Mouse (Mus musculus) erythroblast, embryonic 14.5 days (primary cell): ENCODE data around the gene Tmem87b. TPM values are rescaled to one million over a fixed set of nuclear protein-coding genes. Genes with fewer than 3 reads are reported as not detected.

Source experiments
- H3K27me3 ChIP-seq: 2 replicates; pipeline ENCODE4 v1.6.1; 2012; ENCODE audit warnings: inconsistent platforms; ENCODE audit not compliant: control insufficient read depth
- H3K36me3 ChIP-seq: 2 replicates; pipeline ENCODE4 v1.6.1; 2012; ENCODE audit warnings: mild to moderate bottlenecking, inconsistent platforms; ENCODE audit not compliant: control insufficient read depth
- H3K4me1 ChIP-seq: 2 replicates; pipeline ENCODE4 v1.6.1; 2012; ENCODE audit warnings: inconsistent platforms; ENCODE audit not compliant: control insufficient read depth
- H3K4me3 ChIP-seq: replicated peaks from 2 replicates; pipeline ENCODE3; 2012; ENCODE audit warnings: moderate library complexity, mild to moderate bottlenecking, inconsistent platforms
- H3K9me3 ChIP-seq: 2 replicates; pipeline ENCODE4 v1.6.1; 2012; ENCODE audit warnings: low read length, inconsistent platforms, mixed read lengths; ENCODE audit not compliant: control insufficient read depth
- GATA1 ChIP-seq: IDR thresholded peaks from 2 replicates; pipeline ENCODE4 v1.6.1; 2012; ENCODE audit warnings: low read length, inconsistent platforms, mixed read lengths
- TAL1 ChIP-seq: IDR thresholded peaks from 3 replicates; pipeline ENCODE4 v1.6.1; 2012; ENCODE audit warnings: low read length, inconsistent platforms, mixed read lengths
- polyA plus RNA-seq: library from polyadenylated mRNA; stranded (reverse); fragments of >175 nt; gene quantifications from 2 replicates; pipeline ENCODE4 v1.2.3, GENCODE M21; 2012

The Tmem87b gene
- polyA plus RNA-seq, 1 experiment: 0.08 TPM

GRCm38 (mm10) chr2:128862636-128863035 lies 44.7 kb downstream of the Tmem87b start, which contains the start of gene Fbln7:
Gene Fbln7 (plus strand): TSS chr2:128862981.
- Histone ChIP-seq H3K4me3 (peak within 1 kb of the TSS; percentile 14), H3K27me3 (peaks cover 26% of the 10 kb centered on the region)

DNA sequence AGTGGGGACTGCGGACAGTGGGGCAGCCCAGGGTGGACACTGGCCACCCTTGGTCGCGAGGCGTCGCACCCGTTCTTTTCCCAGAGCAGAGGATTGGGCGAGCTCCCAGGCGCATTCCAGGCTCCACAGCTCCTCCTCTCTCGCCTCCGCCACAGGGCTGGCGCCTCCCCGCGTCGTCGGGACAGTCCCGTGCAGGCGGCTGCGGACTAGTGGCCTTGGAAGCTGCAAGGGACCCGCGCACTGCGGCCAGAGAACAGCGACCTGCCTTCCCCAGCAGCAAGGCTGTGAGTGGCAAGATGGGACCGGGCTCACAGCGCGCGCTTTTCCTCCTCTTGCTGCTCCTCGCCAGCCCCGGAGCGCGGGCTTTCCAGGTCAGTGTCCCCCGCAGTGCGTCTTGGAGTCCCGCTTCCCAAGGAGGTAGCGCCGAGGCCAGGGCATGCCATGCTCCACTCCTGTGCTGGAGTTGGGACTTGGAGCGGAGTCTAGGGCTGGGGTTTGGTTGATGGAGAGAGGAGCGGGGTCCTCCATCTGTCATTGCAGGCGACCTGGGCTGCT lies 45.9 kb downstream of the Tmem87b start:
- no peaks in the 10 kb centered on the region for H3K36me3 ChIP-seq
- TF ChIP-seq GATA1: no peak
- no peak; the same call in 2 of the 3 replicates for TF ChIP-seq TAL1
- H3K4me1 ChIP-seq: no peaks in the 10 kb centered on the region
- peak overlapping the region; percentile 14 for H3K4me3 ChIP-seq
- no peaks in the 10 kb centered on the region for H3K9me3 ChIP-seq
- H3K27me3 ChIP-seq: peaks cover 26% of the 10 kb centered on the region

More at GRCm38 (mm10) chr2:128862636-128863035, 44.7 kb downstream of the Tmem87b start, which contains the start of gene Fbln7:
- no peaks in the 10 kb centered on the region for H3K36me3 ChIP-seq
- H3K9me3 ChIP-seq: no peaks in the 10 kb centered on the region
- no peaks in the 10 kb centered on the region for H3K4me1 ChIP-seq
- no peak for TF ChIP-seq GATA1
- no peak for TF ChIP-seq TAL1

DNA sequence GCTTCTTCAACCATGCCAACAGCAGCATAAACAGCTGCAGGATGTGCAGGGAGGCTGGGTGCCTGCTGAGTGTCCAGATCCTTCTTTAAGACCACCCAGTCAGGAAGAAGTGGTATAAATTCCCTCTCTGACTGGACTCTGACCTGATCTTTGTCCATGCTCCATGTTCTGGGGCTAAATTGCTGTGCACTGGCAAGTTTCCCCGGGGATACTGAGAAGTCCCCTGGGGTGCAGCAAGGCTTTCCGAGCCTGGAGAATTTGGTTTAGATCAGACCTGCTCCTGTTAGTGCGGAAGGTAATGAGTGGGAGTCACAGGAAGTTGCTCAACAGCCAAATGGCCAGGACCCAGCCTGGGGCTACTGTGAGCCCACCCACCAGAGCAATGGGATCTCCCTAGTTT lies 47.1 kb downstream of the Tmem87b start:
- no peaks in the 10 kb centered on the region for H3K4me1 ChIP-seq
- no peak overlapping the region for H3K4me3 ChIP-seq
- TF ChIP-seq GATA1: no peak
- no peak for TF ChIP-seq TAL1
- peaks cover 26% of the 10 kb centered on the region for H3K27me3 ChIP-seq
- no peaks in the 10 kb centered on the region for H3K36me3 ChIP-seq
- H3K9me3 ChIP-seq: no peaks in the 10 kb centered on the region

DNA sequence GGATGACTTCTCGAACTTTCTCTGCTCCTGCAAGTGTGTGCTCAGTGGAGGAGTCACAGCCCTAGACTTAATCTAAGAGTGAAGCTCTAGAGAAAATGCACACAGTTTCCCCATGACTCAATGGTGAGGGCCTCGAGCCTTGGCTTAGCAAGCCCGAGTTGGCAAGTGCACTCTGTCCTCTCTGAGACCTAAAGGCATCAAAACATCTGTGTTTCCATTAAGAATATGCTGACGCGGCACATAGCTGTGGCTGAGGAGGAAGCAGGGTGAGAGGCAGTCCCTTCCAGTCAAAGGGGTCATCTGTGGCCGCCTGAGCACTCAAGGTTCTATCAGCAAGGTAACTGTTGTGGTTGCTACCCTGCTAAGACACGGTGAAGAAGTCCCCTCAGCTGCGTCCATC lies 53.7 kb downstream of the Tmem87b start:
- no peak for TF ChIP-seq TAL1
- TF ChIP-seq GATA1: no peak
- Histone ChIP-seq H3K9me3 (no peaks in the 10 kb centered on the region), H3K27me3 (no peaks in the 10 kb centered on the region), H3K4me3 (no peak overlapping the region), H3K4me1 (no peaks in the 10 kb centered on the region), H3K36me3 (no peaks in the 10 kb centered on the region)

DNA sequence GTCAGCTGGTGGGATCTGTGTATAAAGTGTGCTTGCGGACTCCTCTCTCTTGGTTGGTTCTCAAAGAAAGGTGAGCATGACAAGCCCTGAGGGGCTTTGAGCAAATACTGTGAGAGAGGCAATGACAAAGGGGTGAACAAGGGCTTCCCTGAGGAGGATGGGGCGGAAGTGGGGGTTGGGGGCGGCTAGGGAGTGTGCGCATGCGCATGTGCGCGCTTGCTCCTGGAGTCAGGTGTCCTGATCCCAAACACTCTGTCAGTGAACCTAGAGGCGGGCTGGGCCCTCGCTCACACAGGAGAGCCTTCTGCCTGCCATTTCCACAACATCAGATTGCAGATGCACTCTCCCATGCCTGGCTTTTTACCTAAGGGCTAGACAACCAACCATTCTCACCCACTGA lies 54.3 kb downstream of the Tmem87b start:
- no peaks in the 10 kb centered on the region for H3K27me3 ChIP-seq

DNA sequence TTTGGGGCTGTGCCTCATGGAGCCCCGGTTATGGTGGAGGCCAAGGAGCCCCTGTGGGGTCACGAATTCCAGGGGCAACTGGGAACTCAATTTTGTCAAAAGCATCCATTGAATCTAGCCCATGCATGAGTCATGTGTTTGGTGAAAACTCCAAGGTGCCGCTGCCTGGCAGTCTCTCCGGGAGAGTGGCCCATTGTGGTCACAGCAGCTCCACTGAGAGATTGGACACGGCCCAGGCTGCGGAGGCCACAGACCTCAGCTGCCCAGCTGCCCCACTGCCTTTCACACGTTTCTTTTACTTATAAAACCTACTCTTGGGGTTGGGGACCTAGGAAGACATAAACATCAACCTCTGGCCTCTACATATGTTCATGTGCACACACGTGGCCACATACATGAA lies 57.6 kb downstream of the Tmem87b start:
- H3K27me3 ChIP-seq: no peaks in the 10 kb centered on the region
- no peaks in the 10 kb centered on the region for H3K4me1 ChIP-seq
- H3K4me3 ChIP-seq: no peak overlapping the region
- TF ChIP-seq TAL1: no peak
- TF ChIP-seq GATA1: no peak
- no peaks in the 10 kb centered on the region for H3K9me3 ChIP-seq
- no peaks in the 10 kb centered on the region for H3K36me3 ChIP-seq

More for the DNA sequence above, 54.3 kb downstream of the Tmem87b start:
- Histone ChIP-seq H3K36me3 (no peaks in the 10 kb centered on the region), H3K9me3 (no peaks in the 10 kb centered on the region), H3K4me3 (no peak overlapping the region), H3K4me1 (no peaks in the 10 kb centered on the region)
- TF ChIP-seq GATA1: no peak
- no peak for TF ChIP-seq TAL1

DNA sequence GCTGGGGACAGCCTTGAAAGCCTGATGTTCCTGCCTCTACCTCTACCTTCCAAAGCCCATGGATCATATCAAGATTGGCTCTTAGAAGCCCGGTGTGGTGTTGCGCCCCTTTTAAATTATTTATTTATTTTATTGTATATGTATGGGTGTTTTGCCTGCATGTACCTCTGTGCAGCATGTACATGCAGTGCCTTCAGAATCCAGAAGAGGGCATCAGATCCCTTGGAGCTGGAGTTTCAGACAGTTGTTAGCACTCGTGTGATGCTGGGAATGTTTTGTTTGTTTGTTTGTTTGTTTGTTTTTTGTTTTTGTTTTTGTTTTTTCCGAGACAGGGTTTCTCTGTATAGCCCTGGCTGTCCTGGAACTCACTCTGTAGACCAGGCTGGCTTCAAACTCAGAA lies 63.3 kb downstream of the Tmem87b start:
- H3K4me1 ChIP-seq: no peaks in the 10 kb centered on the region
- H3K4me3 ChIP-seq: no peak overlapping the region
- TF ChIP-seq TAL1: no peak
- no peak for TF ChIP-seq GATA1
- H3K36me3 ChIP-seq: no peaks in the 10 kb centered on the region
- no peaks in the 10 kb centered on the region for H3K27me3 ChIP-seq
- H3K9me3 ChIP-seq: no peaks in the 10 kb centered on the region

DNA sequence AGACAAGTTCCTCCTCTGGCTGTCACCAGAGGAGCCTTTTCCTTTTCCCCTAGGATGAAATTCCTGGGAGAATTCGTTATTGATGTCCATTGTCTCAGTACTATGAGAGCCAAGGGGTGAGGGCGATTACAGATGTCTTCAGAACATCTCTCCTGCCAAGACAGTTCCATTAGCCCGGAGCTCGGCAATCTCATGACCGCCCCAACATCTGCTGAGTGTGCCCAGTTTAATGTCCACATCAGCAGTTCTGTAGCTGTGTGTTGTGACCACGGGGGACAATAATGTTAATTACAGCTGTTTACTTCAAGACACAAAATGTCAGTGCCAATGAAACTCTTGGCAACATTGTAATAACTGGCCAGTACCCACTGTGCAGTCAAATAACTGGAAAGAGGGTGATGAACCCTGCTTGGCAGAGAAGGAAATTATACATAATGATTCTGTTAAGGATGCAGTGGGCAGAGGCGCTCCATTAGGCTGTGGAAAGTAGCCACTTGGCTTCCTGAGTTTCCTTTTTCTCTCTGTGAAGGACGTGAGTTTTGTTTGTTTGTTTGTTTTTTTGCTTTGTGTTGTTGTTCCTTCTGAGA lies 67.4 kb downstream of the Tmem87b start:
- Histone ChIP-seq H3K9me3 (no peaks in the 10 kb centered on the region), H3K27me3 (no peaks in the 10 kb centered on the region), H3K4me3 (no peak overlapping the region), H3K4me1 (no peaks in the 10 kb centered on the region), H3K36me3 (no peaks in the 10 kb centered on the region)
- TF ChIP-seq TAL1: no peak
- no peak for TF ChIP-seq GATA1

GRCm38 (mm10) chr2:128887866-128888550 lies 70.1 kb downstream of the Tmem87b start:
- H3K36me3 ChIP-seq: no peaks in the 10 kb centered on the region
- H3K4me3 ChIP-seq: no peak overlapping the region
- peaks cover 2% of the 10 kb centered on the region; the same call in 1 of the 2 replicates for H3K9me3 ChIP-seq
- TF ChIP-seq TAL1 (no peak), GATA1 (no peak)
- H3K4me1 ChIP-seq: peaks cover 2% of the 10 kb centered on the region; the same call in 1 of the 2 replicates
- H3K27me3 ChIP-seq: peaks cover 3% of the 10 kb centered on the region; the same call in 1 of the 2 replicates
